Mouse (Mus musculus) heart, embryonic 14.5 days (tissue): ENCODE results near the gene Abca8b. TPM values are rescaled to one million over a fixed set of nuclear protein-coding genes. Genes with fewer than 3 reads are reported as not detected.
"Not testable (repeated sequence)": the region's sequence is repeated elsewhere in the genome, so short reads cannot be mapped to it uniquely, and the experiment has no call there.

Experiments used
- ATAC-seq: fragments of 200-750 bp; cut with Nextera tagmentation; 2 replicates; pipeline ENCODE4 v1.8.0; 2017; ENCODE audit warnings: low read depth, moderate TSS enrichment; ENCODE audit not compliant: insufficient number of reproducible peaks, insufficient read depth, low FRiP score
- H3K27ac ChIP-seq, 2 experiments: fragments of 200-500 bp in 1 of 2; fragments of 300-500 bp in 1 of 2; sonication (generic) in 1 of 2; replicated peaks in 1 of 2; 2 replicates each; pipeline ENCODE4 v1.5.1; 2012 to 2014; ENCODE audit warnings: low read depth in 2 of 2, low read length in 2 of 2, control low read depth in 1 of 2, mild to moderate bottlenecking in 1 of 2, mixed read lengths in 1 of 2; ENCODE audit not compliant: control insufficient read depth in 1 of 2, insufficient read depth in 1 of 2
- H3K27me3 ChIP-seq: fragments of 300-500 bp; sonication (generic); 2 replicates; pipeline ENCODE4 v1.6.1; 2014; ENCODE audit warnings: mild to moderate bottlenecking, low read length, control low read depth; ENCODE audit not compliant: control insufficient read depth, insufficient read depth
- H3K36me3 ChIP-seq: fragments of 300-500 bp; sonication (generic); 2 replicates; pipeline ENCODE4 v1.6.1; 2014; ENCODE audit warnings: mild to moderate bottlenecking, control low read depth, low read length, mixed read lengths; ENCODE audit not compliant: control insufficient read depth, insufficient read depth
- H3K4me1 ChIP-seq, 2 experiments: fragments of 200-500 bp in 1 of 2; fragments of 300-500 bp in 1 of 2; sonication (generic) in 1 of 2; 2 replicates each; pipeline ENCODE4 v1.6.1; 2012 to 2014; ENCODE audit warnings: low read length in 2 of 2, control low read depth in 1 of 2, mixed read lengths in 1 of 2; ENCODE audit not compliant: control insufficient read depth in 2 of 2, insufficient read depth in 2 of 2
- H3K4me2 ChIP-seq: fragments of 300-500 bp; sonication (generic); 2 replicates; pipeline ENCODE4 v1.6.1; 2014; ENCODE audit warnings: mild to moderate bottlenecking, low read length
- H3K4me3 ChIP-seq, 2 experiments: fragments of 200-500 bp in 1 of 2; fragments of 300-500 bp in 1 of 2; sonication (generic) in 1 of 2; 2 replicates each; pipeline ENCODE4 v1.5.1; 2012 to 2014; ENCODE audit warnings: low read length in 2 of 2, mild to moderate bottlenecking in 2 of 2, control low read depth in 1 of 2, low read depth in 1 of 2, moderate library complexity in 1 of 2; ENCODE audit not compliant: control insufficient read depth in 1 of 2, insufficient read depth in 1 of 2
- H3K9ac ChIP-seq: fragments of 300-500 bp; sonication (generic); 2 replicates; pipeline ENCODE4 v1.6.1; 2014; ENCODE audit warnings: mild to moderate bottlenecking, low read length
- H3K9me3 ChIP-seq: fragments of 300-500 bp; sonication (generic); 2 replicates; pipeline ENCODE4 v1.6.1; 2016; ENCODE audit warnings: low read length, control low read depth; ENCODE audit not compliant: control insufficient read depth
- WGBS: fragments of 180-500 bp; shearing (Covaris S2); extraction: QIAGEN DNeasy Blood & Tissue Kit; methylation state at CpG from one replicate; pipeline ENCODE4 v1.1.7; 2014; 5-methylcytosine and 5-hydroxymethylcytosine counted together
- polyA plus RNA-seq: library from polyadenylated mRNA; unstranded; fragments of >200 nt; fragmentation: Nextera tagmentation; extraction: Ambion mirVana; gene quantifications from 2 replicates; pipeline ENCODE4 v1.2.1, GENCODE M21; 2014

The Abca8b gene
- polyA plus RNA-seq, 1 experiment from 2014 or later = 0.96 TPM

- H3K36me3 ChIP-seq, ATAC-seq, H3K9ac ChIP-seq, H3K4me2 ChIP-seq, H3K4me3 ChIP-seq, H3K9me3 ChIP-seq, H3K27me3 ChIP-seq, H3K27ac ChIP-seq, H3K4me1 ChIP-seq: not testable (repeated sequence)
- WGBS = 83% methylated on average over 8 of the region's 8 CpGs
Observed at GRCm38 (mm10) chr11:109913156-109913555, 82.5 kb downstream of the Abca8b start.

- not testable (repeated sequence) for ATAC-seq, H3K4me2 ChIP-seq, H3K4me1 ChIP-seq, H3K27ac ChIP-seq, H3K36me3 ChIP-seq, H3K9me3 ChIP-seq, H3K4me3 ChIP-seq, H3K27me3 ChIP-seq, H3K9ac ChIP-seq
- WGBS = 63% methylated on average over 1 of the region's 1 CpGs
Observed at GRCm38 (mm10) chr11:109912118-109912517, 83.5 kb downstream of the Abca8b start.

GRCm38 (mm10) chr11:109909801-109910200 lies 85.8 kb downstream of the Abca8b start:
- Histone ChIP-seq H3K36me3 (no peaks in the 10 kb centered on the region), H3K4me3 (no peak overlapping the region), H3K27ac (no peak overlapping the region), H3K9me3 (no peaks in the 10 kb centered on the region), H3K9ac (no peak overlapping the region), H3K27me3 (no peaks in the 10 kb centered on the region), H3K4me1 (no peaks in the 10 kb centered on the region), H3K4me2 (no peak overlapping the region)
- no peak for ATAC-seq
- 62% methylated on average over 2 of the region's 2 CpGs for WGBS

GRCm38 (mm10) chr11:109908207-109909031 lies 87.2 kb downstream of the Abca8b start:
- Histone ChIP-seq H3K9me3 (no peaks in the 10 kb centered on the region), H3K9ac (no peak overlapping the region), H3K4me1 (no peaks in the 10 kb centered on the region), H3K4me3 (no peak overlapping the region), H3K36me3 (no peaks in the 10 kb centered on the region), H3K27me3 (no peaks in the 10 kb centered on the region), H3K4me2 (no peak overlapping the region), H3K27ac (no peak overlapping the region)
- ATAC-seq = no peak
- WGBS = 71% methylated on average over 10 of the region's 10 CpGs

- Histone ChIP-seq H3K9ac (no peak overlapping the region), H3K27me3 (no peaks in the 10 kb centered on the region), H3K4me2 (no peak overlapping the region), H3K27ac (no peak overlapping the region), H3K4me3 (no peak overlapping the region), H3K36me3 (no peaks in the 10 kb centered on the region), H3K9me3 (no peaks in the 10 kb centered on the region), H3K4me1 (no peaks in the 10 kb centered on the region)
- no peak for ATAC-seq
- 84% methylated on average over 2 of the region's 2 CpGs for WGBS
Observed at GRCm38 (mm10) chr11:109907508-109907907, 88.1 kb downstream of the Abca8b start.

- Histone ChIP-seq H3K27me3 (no peaks in the 10 kb centered on the region), H3K27ac (no peak overlapping the region; a peak in 1 of 4 replicates), H3K9me3 (no peaks in the 10 kb centered on the region), H3K4me1 (no peaks in the 10 kb centered on the region), H3K4me2 (no peak overlapping the region), H3K36me3 (no peaks in the 10 kb centered on the region), H3K9ac (no peak overlapping the region), H3K4me3 (no peak overlapping the region)
- no peak for ATAC-seq
- WGBS = 40% methylated on average over 6 of the region's 6 CpGs
Observed at GRCm38 (mm10) chr11:109902616-109903598, 92.7 kb downstream of the Abca8b start.

GRCm38 (mm10) chr11:109900491-109901241 lies 95.0 kb downstream of the Abca8b start:
- no peaks in the 10 kb centered on the region for H3K4me1 ChIP-seq
- WGBS = 38% methylated on average over 4 of the region's 4 CpGs
- no peak overlapping the region for H3K4me2 ChIP-seq
- no peak overlapping the region for H3K4me3 ChIP-seq
- no peak overlapping the region for H3K27ac ChIP-seq
- no peak overlapping the region for H3K9ac ChIP-seq
- H3K36me3 ChIP-seq = no peaks in the 10 kb centered on the region
- H3K27me3 ChIP-seq = no peaks in the 10 kb centered on the region
- no peak for ATAC-seq
- no peaks in the 10 kb centered on the region for H3K9me3 ChIP-seq
